Mouse (Mus musculus) MEL (cell line): ENCODE measurements around the gene Slc39a11. TPM values are rescaled to one million over a fixed set of nuclear protein-coding genes. Genes with fewer than 3 reads are reported as not detected.

Experiments
- DNase-seq: peaks from one replicate; pipeline ENCODE4 v3.0.0; 2011; ENCODE audit warnings: low read depth, low spot score
- H3K27ac ChIP-seq: 2 replicates; pipeline ENCODE4 v1.5.1; 2012; ENCODE audit warnings: low read depth, mild to moderate bottlenecking, control low read depth, low read length, moderate library complexity; ENCODE audit not compliant: control insufficient read depth
- H3K27me3 ChIP-seq, 2 experiments: fragments of 150-350 bp in 1 of 2; sonication (generic) in 1 of 2; 2 replicates each; pipeline ENCODE4 v1.6.1; 2012; ENCODE audit warnings: low read length in 2 of 2, mild to moderate bottlenecking in 2 of 2, improper control_type of control experiment in 1 of 2, moderate library complexity in 1 of 2; ENCODE audit not compliant: insufficient read depth in 2 of 2, control insufficient read depth in 1 of 2
- H3K36me3 ChIP-seq, 2 experiments: 2 replicates each; pipeline ENCODE4 v1.6.1; 2012 to 2014; ENCODE audit warnings: low read length in 2 of 2, improper control_type of control experiment in 1 of 2, inconsistent platforms in 1 of 2, mild to moderate bottlenecking in 1 of 2; ENCODE audit not compliant: insufficient read depth in 2 of 2, control insufficient read depth in 1 of 2
- H3K4me1 ChIP-seq, 2 experiments: fragments of 150-350 bp in 1 of 2; sonication (generic) in 1 of 2; 2 replicates each; pipeline ENCODE4 v1.6.1; 2012; ENCODE audit warnings: low read length in 2 of 2, improper control_type of control experiment in 1 of 2, mild to moderate bottlenecking in 1 of 2; ENCODE audit not compliant: insufficient read depth in 2 of 2, control insufficient read depth in 1 of 2
- H3K4me3 ChIP-seq, 2 experiments: fragments of 150-350 bp in 1 of 2; sonication (generic) in 1 of 2; 2 replicates each; pipeline ENCODE4 v1.5.1; 2012; ENCODE audit warnings: low read depth in 2 of 2, low read length in 2 of 2, mild to moderate bottlenecking in 2 of 2, moderate library complexity in 2 of 2, control low read depth in 1 of 2, improper control_type of control experiment in 1 of 2; ENCODE audit not compliant: control insufficient read depth in 1 of 2, insufficient read depth in 1 of 2
- H3K79me2 ChIP-seq: 2 replicates; pipeline ENCODE4 v1.6.1; 2012; ENCODE audit warnings: mild to moderate bottlenecking, low read length, moderate library complexity; ENCODE audit not compliant: control insufficient read depth, poor library complexity, insufficient read depth
- H3K9ac ChIP-seq: 2 replicates; pipeline ENCODE4 v1.6.1; 2012; ENCODE audit warnings: low read depth, mild to moderate bottlenecking, control low read depth, low read length, moderate library complexity; ENCODE audit not compliant: control insufficient read depth, poor library complexity, severe bottlenecking
- H3K9me3 ChIP-seq: fragments of 150-350 bp; sonication (generic); replicated peaks from 2 replicates; pipeline ENCODE4 v1.6.1; 2012; ENCODE audit warnings: mild to moderate bottlenecking, low read length, improper control_type of control experiment, moderate library complexity; ENCODE audit not compliant: insufficient read depth
- CTCF ChIP-seq, 3 experiments: IDR thresholded peaks in 2 of 3; conservative IDR thresholded peaks in 1 of 3; 2 replicates each; pipeline ENCODE4 v1.5.1; 2011 to 2012; ENCODE audit warnings: low read length in 3 of 3, low read depth in 2 of 3, mild to moderate bottlenecking in 2 of 3, improper control_type of control experiment in 1 of 3, inconsistent platforms in 1 of 3, mixed read lengths in 1 of 3, moderate library complexity in 1 of 3; ENCODE audit not compliant: control insufficient read depth in 1 of 3, insufficient read depth in 1 of 3, poor library complexity in 1 of 3, severe bottlenecking in 1 of 3
- ETS1 ChIP-seq: IDR thresholded peaks from 2 replicates; pipeline ENCODE4 v1.6.1; 2012; ENCODE audit warnings: low read depth, mild to moderate bottlenecking, inconsistent platforms, low read length, improper control_type of control experiment, moderate library complexity
- GABPA ChIP-seq: IDR thresholded peaks from 2 replicates; pipeline ENCODE4 v1.6.1; 2012; ENCODE audit warnings: low read depth, mild to moderate bottlenecking, inconsistent platforms, low read length, improper control_type of control experiment, moderate library complexity
- GATA1 ChIP-seq: IDR thresholded peaks from 2 replicates; pipeline ENCODE4 v1.6.1; 2011; ENCODE audit warnings: low read depth, low read length, improper control_type of control experiment
- MXI1 ChIP-seq: IDR thresholded peaks from 2 replicates; pipeline ENCODE4 v1.6.1; 2011; ENCODE audit warnings: mild to moderate bottlenecking, low read depth, low read length, improper control_type of control experiment
- NRF1 ChIP-seq: IDR thresholded peaks from 2 replicates; pipeline ENCODE4 v1.6.1; 2014; ENCODE audit warnings: low read depth, mild to moderate bottlenecking, inconsistent platforms, low read length, improper control_type of control experiment, moderate library complexity; ENCODE audit not compliant: poor library complexity, insufficient read depth, severe bottlenecking
- POLR2AphosphoS5 ChIP-seq: IDR thresholded peaks from 2 replicates; pipeline ENCODE4 v1.6.1; 2012; ENCODE audit warnings: low read depth, borderline replicate concordance, mild to moderate bottlenecking, inconsistent platforms, low read length, moderate library complexity, mixed read lengths
- RCOR1 ChIP-seq: IDR thresholded peaks from 2 replicates; pipeline ENCODE4 v1.6.1; 2012; ENCODE audit warnings: low read depth, mild to moderate bottlenecking, inconsistent platforms, low read length, improper control_type of control experiment
- UBTF ChIP-seq: IDR thresholded peaks from 2 replicates; pipeline ENCODE4 v1.6.1; 2012; ENCODE audit warnings: low read depth, mild to moderate bottlenecking, inconsistent platforms, low read length, improper control_type of control experiment, moderate library complexity, borderline replicate concordance; ENCODE audit not compliant: insufficient read depth
- USF1 ChIP-seq: IDR thresholded peaks from 2 replicates; pipeline ENCODE4 v1.6.1; 2014; ENCODE audit warnings: low read depth, mild to moderate bottlenecking, inconsistent platforms, low read length, improper control_type of control experiment, moderate library complexity
- ZC3H11A ChIP-seq: IDR thresholded peaks from 2 replicates; pipeline ENCODE4 v1.6.1; 2012; ENCODE audit warnings: low read depth, mild to moderate bottlenecking, inconsistent platforms, low read length, improper control_type of control experiment
- polyA plus RNA-seq, 2 experiments: library from polyadenylated mRNA; stranded (reverse) in 1 of 2; unstranded in 1 of 2; fragments of >175 nt in 1 of 2; fragments of >200 nt in 1 of 2; gene quantifications; 2 replicates each; pipeline versions ENCODE4 v1.2.1 to v1.2.4; 2012; ENCODE audit warnings: low replicate concordance in 2 of 2, low read depth in 1 of 2; ENCODE audit not compliant: insufficient read length in 2 of 2, insufficient read depth in 1 of 2, missing spikeins in 1 of 2
- total RNA-seq: library from RNA; depleted of rRNA; stranded (reverse); fragments of 300-350 nt; gene quantifications from 2 replicates; pipeline ENCODE4 v1.2.3, GENCODE M21; 2012

Gene Slc39a11
- total and polyA plus RNA-seq, 3 experiments = 34.2 to 45.6 TPM; not detected in 1

GRCm38 (mm10) chr11:113355932-113356331 is 293.9 kb downstream of the Slc39a11 start:
- Histone ChIP-seq H3K9ac (no peak overlapping the region), H3K36me3 (no peaks in the 10 kb centered on the region; a peak in 1 of 4 replicates), H3K27me3 (no peaks in the 10 kb centered on the region), H3K79me2 (no peaks in the 10 kb centered on the region), H3K27ac (no peak overlapping the region), H3K4me1 (no peaks in the 10 kb centered on the region; a peak in 2 of 4 replicates), H3K4me3 (no peak overlapping the region), H3K9me3 (no peaks in the 10 kb centered on the region)
- no peak for DNase-seq
- TF ChIP-seq UBTF = no peak

GRCm38 (mm10) chr11:113352085-113352815 is 297.6 kb downstream of the Slc39a11 start:
- Histone ChIP-seq H3K27ac (no peak overlapping the region), H3K9ac (no peak overlapping the region), H3K79me2 (no peaks in the 10 kb centered on the region), H3K4me1 (no peaks in the 10 kb centered on the region), H3K27me3 (no peaks in the 10 kb centered on the region), H3K36me3 (peaks cover 0 to 2% of the 10 kb centered on the region in 2 experiments; a peak in 2 of 4 replicates), H3K9me3 (no peaks in the 10 kb centered on the region), H3K4me3 (no peak overlapping the region)
- peak; percentile 20 for DNase-seq
- no peak for TF ChIP-seq GATA1
- no peak for TF ChIP-seq GABPA
- no peak for TF ChIP-seq USF1
- no peak for TF ChIP-seq RCOR1
- no peak for TF ChIP-seq POLR2AphosphoS5
- no peak for TF ChIP-seq UBTF
- no peak for TF ChIP-seq ETS1
- TF ChIP-seq NRF1 = no peak
- no peak for TF ChIP-seq MXI1
- no peak for TF ChIP-seq ZC3H11A
- TF ChIP-seq, all 39 proteins: peak for 0

GRCm38 (mm10) chr11:113350583-113350982 is 299.3 kb downstream of the Slc39a11 start:
- H3K4me1 ChIP-seq = no peaks in the 10 kb centered on the region

More at GRCm38 (mm10) chr11:113350583-113350982, 299.3 kb downstream of the Slc39a11 start:
- no peak for TF ChIP-seq GABPA
- peak; percentile 23 to 40 (median 33) for TF ChIP-seq CTCF (IDR thresholded peaks at IDR 0.05 in 2 of 3, conservative IDR thresholded peaks at IDR 0.05 in 1 of 3; ENCODE audit: control insufficient read depth in 1 of 3, insufficient read depth in 1 of 3, low read depth in 2 of 3, low read length in 3 of 3, poor library complexity in 1 of 3, severe bottlenecking in 1 of 3)
- no peak overlapping the region for H3K4me3 ChIP-seq
- peaks cover 0 to 2% of the 10 kb centered on the region in 2 experiments; a peak in 2 of 4 replicates for H3K36me3 ChIP-seq
- no peak overlapping the region for H3K9ac ChIP-seq
- no peaks in the 10 kb centered on the region for H3K79me2 ChIP-seq
- no peak overlapping the region for H3K27ac ChIP-seq
- DNase-seq = peak; percentile 32
- H3K27me3 ChIP-seq = no peaks in the 10 kb centered on the region
- no peaks in the 10 kb centered on the region for H3K9me3 ChIP-seq
